Mouse (Mus musculus): ENCODE data around the gene AC140267.1. TPM values are rescaled to one million over a fixed set of nuclear protein-coding genes. Genes with fewer than 3 reads are reported as not detected.

Gene AC140267.1
- polyA plus RNA-seq, 1 experiment from 2014 or later, result not detected

DNA sequence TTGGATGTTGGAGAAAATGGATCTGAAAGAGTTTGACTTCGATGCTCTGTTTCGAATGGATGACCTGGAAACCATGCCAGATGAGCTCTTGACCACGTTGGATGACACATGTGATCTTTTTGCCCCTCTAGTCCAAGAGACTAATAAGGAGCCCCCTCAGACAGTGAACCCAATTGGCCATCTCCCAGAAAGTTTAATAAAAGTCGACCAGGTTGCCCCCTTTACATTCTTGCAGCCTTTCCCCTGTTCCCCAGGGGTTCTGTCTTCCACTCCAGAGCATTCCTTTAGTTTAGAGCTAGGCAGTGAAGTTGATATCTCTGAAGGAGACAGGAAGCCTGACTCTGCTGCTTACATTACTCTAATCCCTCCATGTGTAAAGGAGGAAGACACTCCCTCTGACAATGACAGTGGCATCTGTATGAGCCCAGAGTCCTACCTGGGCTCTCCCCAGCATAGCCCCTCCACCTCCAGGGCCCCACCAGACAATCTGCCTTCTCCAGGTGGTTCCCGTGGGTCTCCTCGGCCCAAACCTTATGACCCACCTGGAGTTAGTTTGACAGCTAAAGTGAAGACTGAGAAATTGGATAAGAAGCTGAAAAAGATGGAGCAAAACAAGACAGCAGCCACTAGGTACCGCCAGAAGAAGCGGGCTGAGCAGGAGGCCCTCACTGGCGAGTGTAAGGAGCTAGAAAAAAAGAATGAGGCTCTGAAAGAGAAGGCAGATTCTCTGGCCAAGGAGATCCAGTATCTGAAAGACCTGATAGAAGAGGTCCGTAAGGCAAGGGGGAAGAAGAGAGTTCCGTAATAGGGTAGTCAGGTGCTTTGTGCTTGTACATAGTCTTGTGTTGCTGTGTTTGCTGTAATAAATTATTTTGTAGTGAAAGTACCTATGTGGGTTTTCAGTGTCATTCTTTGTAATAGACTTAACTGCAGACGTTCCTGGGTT lies 21.3 kb downstream of the AC140267.1 start:
- H3K4me1 ChIP-seq, result peaks cover 60% of the 10 kb centered on the region
- 59% methylated on average over 12 of the region's 12 CpGs for WGBS
- peaks cover 51% of the 10 kb centered on the region for H3K36me3 ChIP-seq
- ATAC-seq (ENCODE audit: low FRiP score, low read depth), result no peak
- H3K4me3 ChIP-seq, result peak overlapping the region; percentile 100
- H3K4me2 ChIP-seq (replicated peaks), result peak overlapping the region; percentile 96
- no peaks in the 10 kb centered on the region for H3K27me3 ChIP-seq
- peak overlapping the region; percentile 100 for H3K9ac ChIP-seq
- H3K27ac ChIP-seq, result peak overlapping the region; percentile 98
- no peaks in the 10 kb centered on the region for H3K9me3 ChIP-seq

DNA sequence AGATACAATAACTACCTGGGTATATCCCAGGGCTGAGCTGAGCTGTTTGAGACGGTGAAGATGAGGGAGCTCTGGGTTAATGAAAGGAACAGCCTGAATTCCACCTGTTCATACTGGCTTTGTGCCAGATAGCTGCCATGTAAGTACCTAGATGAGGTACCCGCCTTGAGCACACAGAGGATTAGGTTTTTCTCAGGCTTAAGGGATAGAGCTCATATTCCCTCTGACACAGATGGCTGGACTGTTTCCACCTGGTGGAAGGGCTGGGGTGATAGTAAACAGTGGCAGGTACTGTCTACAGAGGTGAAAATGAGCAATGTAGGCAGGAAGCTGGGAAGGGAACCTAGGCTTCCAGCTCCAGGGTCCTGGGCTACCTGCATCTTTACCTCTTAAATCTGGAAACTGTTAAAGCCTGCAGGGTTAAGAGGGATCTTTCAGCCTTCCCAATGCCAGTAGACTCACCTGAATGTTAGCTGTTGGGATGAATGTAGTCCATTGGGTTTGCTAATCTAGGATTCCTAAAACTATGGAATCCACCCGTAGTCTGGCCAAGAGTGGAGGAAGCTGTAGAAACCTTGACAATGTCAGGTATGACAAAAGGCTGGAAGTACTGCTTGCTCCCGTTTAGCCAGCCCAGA lies 22.1 kb downstream of the AC140267.1 start:
- Histone ChIP-seq H3K9ac (peak overlapping the region; percentile 35; the same call in 1 of the 2 replicates), H3K4me1 (peaks cover 56% of the 10 kb centered on the region)
- ATAC-seq (ENCODE audit: low FRiP score, low read depth), result no peak

DNA sequence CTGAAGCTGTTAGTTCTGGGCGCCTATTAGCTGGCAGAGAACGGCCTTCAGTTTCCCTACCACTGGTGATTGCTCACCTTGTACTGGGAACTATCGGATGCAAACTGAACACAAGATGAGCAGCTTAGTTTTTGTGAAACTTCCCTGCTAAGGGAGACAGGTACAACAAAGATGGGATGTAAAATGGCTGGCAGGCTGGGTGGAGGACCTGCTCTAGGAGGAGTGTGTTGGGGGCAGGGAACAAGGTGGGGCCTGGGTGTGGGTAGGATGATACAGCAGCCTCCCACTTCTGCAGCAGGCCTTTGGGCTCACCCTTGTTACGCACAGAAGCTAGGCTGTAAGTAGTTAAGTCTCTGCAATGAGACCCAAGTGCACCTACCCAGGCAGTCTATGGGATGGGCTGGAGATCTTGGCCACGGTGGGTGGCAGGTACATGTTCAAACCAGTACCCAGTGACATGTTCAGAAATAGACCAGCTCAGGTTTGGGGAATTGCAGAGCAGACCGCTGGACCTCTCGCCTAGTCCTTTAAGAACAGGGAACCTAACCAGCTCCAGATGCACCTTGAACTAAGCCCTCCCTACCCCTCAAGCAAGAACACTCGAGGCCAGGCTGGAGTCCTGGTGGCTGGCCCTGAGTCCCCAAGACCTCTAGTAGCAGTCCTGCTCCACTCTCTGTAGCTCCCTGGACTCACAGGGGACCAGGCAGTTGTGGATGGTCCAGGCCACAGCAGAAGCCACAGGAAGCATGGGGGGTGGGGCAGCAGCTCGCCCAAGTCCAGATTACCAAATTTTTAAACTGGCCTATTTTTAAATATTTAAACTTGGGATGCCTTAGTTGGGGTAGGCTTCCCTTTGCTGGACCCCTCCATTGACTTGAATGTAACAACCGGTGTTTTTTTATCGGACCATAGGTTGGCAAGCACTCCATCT lies 22.9 kb downstream of the AC140267.1 start:
- Histone ChIP-seq H3K27me3 (no peaks in the 10 kb centered on the region), H3K27ac (peak overlapping the region; percentile 98; the same call in 1 of the 2 replicates), H3K36me3 (peaks cover 50% of the 10 kb centered on the region), H3K9me3 (no peaks in the 10 kb centered on the region), H3K4me3 (peak overlapping the region; percentile 100), H3K9ac (peak overlapping the region; percentile 35; the same call in 1 of the 2 replicates), H3K4me1 (peaks cover 56% of the 10 kb centered on the region), H3K4me2 (replicated peaks) (peak overlapping the region; percentile 96; the same call in 1 of the 2 replicates)
- 44% methylated on average over 11 of the region's 11 CpGs for WGBS
- ATAC-seq (ENCODE audit: low FRiP score, low read depth), result no peak

More for the DNA sequence above, 22.1 kb downstream of the AC140267.1 start:
- Histone ChIP-seq H3K4me3 (peak overlapping the region; percentile 100), H3K4me2 (replicated peaks) (peak overlapping the region; percentile 96), H3K36me3 (peaks cover 50% of the 10 kb centered on the region), H3K9me3 (no peaks in the 10 kb centered on the region), H3K27me3 (no peaks in the 10 kb centered on the region), H3K27ac (peak overlapping the region; percentile 98; the same call in 1 of the 2 replicates)
- WGBS, result 24% methylated on average over 4 of the region's 4 CpGs

DNA sequence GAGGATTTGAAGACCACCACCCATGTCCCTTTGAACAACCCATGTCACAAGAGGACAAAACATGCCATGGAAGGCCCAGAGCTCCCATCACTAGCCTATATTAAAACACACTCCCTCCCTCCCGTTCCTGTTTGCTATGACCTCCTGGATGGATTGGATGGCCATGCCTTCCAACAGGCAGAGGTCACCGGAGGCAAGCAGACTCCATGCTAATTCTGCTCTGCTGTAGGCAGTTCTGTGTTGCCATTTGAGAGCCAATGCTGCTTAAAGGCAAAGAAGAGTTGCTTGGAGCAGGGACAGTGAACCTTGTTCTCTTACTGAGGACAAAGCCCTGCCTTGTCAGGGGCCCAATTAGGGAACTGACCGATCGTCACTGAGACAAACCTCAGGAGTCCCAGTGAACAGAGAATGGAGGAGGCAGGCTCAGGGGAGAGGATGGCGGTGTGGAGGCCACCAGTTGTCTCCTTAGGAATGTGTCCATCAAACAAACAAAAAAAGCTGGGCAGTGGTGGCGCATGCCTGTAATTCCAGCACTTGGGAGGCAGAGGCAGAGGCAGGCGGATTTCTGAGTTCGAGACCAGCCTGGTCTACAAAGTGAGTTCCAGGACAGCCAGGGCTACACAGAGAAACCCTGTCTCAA lies 23.9 kb downstream of the AC140267.1 start:
- Histone ChIP-seq H3K9me3 (no peaks in the 10 kb centered on the region), H3K4me1 (peaks cover 49% of the 10 kb centered on the region), H3K36me3 (peaks cover 50% of the 10 kb centered on the region), H3K27me3 (no peaks in the 10 kb centered on the region), H3K9ac (no peak overlapping the region), H3K4me2 (replicated peaks) (no peak overlapping the region), H3K4me3 (0 out of 2 replicates have a peak overlapping the region, but pooled peaks have one; percentile 5), H3K27ac (peak overlapping the region; percentile 98; the same call in 1 of the 2 replicates)
- no peak for ATAC-seq (ENCODE audit: low FRiP score, low read depth)
- 84% methylated on average over 8 of the region's 8 CpGs for WGBS

DNA sequence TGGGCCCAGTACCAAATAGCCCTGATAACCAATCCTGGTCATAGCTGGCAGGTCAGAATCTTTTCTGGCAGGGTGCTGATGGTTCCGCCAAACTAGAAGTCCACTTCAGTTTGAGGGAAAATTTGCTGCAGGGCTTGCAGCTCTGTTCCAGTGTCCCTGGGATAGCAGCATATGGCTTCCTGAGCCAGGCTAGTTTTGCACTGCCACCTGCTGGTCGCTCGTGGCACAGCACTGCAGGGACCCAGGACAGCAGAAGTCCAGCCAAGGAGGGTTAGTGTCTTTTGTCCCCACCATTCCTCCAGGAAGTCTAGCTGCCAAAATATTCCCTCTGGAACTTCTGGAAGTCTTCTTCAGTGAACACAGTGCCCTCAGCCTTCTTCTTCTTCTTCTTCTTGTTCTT lies 25.0 kb downstream of the AC140267.1 start:
- H3K4me2 ChIP-seq (replicated peaks), result no peak overlapping the region
- no peak overlapping the region for H3K9ac ChIP-seq
- no peaks in the 10 kb centered on the region for H3K27me3 ChIP-seq
- peaks cover 50% of the 10 kb centered on the region for H3K36me3 ChIP-seq
- no peak overlapping the region for H3K27ac ChIP-seq
- H3K9me3 ChIP-seq, result no peaks in the 10 kb centered on the region
- ATAC-seq (ENCODE audit: low FRiP score, low read depth), result no peak
- peaks cover 50% of the 10 kb centered on the region for H3K4me1 ChIP-seq
- no peak overlapping the region for H3K4me3 ChIP-seq
- WGBS, result 11% methylated on average over 3 of the region's 3 CpGs

DNA sequence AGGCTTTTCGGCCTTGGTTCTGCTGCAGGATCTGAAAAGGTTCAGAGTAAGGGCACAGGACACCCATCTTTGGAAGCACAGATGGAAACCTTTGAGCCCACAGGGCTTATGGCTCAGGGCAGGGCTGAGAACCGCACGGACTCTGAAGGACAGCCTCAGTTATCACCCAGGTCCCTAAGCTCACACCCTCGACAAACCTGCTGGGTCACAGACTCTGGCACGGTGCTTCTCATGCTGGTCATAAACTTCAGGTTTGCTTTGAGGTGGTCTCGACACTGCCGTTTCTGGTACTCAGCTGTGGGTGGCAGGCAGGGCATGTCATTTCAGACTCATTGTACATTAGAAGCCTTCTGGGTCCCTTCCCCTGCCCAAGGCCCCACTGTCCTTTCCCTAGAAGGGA lies 25.5 kb downstream of the AC140267.1 start:
- no peak for ATAC-seq (ENCODE audit: low FRiP score, low read depth)
- Histone ChIP-seq H3K4me1 (peaks cover 50% of the 10 kb centered on the region), H3K27ac (no peak overlapping the region), H3K9ac (no peak overlapping the region), H3K9me3 (no peaks in the 10 kb centered on the region), H3K4me3 (no peak overlapping the region), H3K27me3 (no peaks in the 10 kb centered on the region), H3K36me3 (peaks cover 48% of the 10 kb centered on the region), H3K4me2 (replicated peaks) (no peak overlapping the region)
- WGBS, result 82% methylated on average over 7 of the region's 7 CpGs

DNA sequence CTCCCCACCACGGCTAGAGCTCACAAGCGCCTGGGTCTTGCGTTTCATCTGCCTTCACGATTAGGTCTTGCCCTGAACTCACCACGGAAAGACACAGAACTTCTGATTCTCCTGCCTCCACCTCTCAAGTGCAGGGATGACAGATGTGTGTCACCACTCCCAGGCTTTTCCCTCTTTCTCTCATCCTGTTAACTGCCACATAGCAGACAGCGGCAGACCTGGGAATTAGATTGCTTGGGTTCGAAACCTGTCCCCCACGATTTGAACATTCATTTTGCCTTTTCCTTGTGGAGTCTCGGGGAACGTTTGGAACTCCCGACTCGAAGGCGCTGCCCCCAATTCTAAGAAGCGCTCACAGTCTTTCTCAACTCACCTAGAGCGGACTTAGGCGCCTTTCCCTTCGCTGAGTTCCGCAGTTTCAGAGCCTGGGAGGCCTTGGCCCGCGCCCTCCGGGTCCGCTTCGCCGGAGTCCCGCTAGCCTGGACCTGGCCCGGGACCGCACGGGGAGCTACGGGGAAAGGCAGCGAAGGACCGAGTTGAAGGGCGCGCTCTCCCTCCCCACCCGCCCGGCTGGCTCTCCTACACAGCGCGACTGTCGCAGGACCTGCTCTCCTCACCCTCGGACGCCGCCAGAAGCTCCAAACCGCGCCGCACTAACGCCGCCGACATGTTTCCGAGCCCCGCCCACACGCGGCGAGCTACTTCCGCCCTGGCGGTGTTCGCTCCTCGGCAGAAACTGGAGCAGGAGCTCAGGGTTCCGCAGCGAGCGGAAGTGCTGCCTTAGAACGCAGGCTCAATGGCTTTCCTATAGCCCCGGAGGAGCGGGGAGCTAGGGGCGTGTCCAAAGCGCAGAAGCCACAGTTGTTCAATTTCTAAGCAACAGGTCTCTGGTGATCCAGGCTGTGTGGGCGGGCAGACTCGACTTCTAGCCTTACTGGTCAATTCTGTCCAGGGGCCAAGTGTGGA lies 28.3 kb downstream of the AC140267.1 start, which contains the start of gene Rps19bp1:
Gene Rps19bp1, minus strand, starts transcription at position 706 of the 966 bp plus-strand sequence.
- Histone ChIP-seq H3K4me1 (peaks cover 22% of the 10 kb centered on the region), H3K27me3 (no peaks in the 10 kb centered on the region), H3K4me2 (replicated peaks) (peak within 1 kb of the TSS; percentile 92), H3K4me3 (peak within 1 kb of the TSS; percentile 89), H3K36me3 (peaks cover 25% of the 10 kb centered on the region), H3K9me3 (no peaks in the 10 kb centered on the region), H3K9ac (peak within 1 kb of the TSS; percentile 89), H3K27ac (peak within 1 kb of the TSS; percentile 44)
- ATAC-seq (ENCODE audit: low FRiP score, low read depth), result peak; percentile 92
- 1% methylated on average over 64 of the region's 66 CpGs for WGBS

DNA sequence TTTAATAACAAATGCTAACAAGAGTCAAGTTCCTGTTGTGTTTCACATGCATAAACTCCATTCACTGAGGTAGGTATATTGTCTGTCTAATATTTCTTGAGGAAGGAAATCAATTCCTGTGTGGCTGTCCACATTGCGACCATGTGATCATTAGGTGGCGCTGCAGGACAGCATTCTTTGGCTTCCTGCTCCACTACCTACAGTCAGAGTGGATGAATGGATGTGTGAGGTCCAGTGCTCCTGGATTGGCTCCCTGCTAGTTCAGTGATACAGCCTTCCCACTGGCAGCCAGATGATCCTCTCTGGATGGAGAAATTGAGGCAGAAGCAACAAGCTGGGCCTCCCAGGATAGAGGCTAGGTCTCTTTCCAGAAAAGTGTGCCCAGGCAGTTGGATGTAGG lies 30.6 kb downstream of the AC140267.1 start:
- 0% methylated on average over 2 of the region's 2 CpGs for WGBS
- H3K4me2 ChIP-seq (replicated peaks), result no peak overlapping the region
- H3K4me3 ChIP-seq, result no peak overlapping the region
- H3K9me3 ChIP-seq, result 0 out of 2 replicates have a peak, but pooled peaks cover 4% of the 10 kb centered on the region
- ATAC-seq (ENCODE audit: low FRiP score, low read depth), result no peak
- no peaks in the 10 kb centered on the region for H3K27me3 ChIP-seq
- no peak overlapping the region for H3K27ac ChIP-seq
- no peak overlapping the region for H3K9ac ChIP-seq
- H3K4me1 ChIP-seq, result peaks cover 16% of the 10 kb centered on the region
- 0 out of 2 replicates have a peak, but pooled peaks cover 4% of the 10 kb centered on the region for H3K36me3 ChIP-seq

DNA sequence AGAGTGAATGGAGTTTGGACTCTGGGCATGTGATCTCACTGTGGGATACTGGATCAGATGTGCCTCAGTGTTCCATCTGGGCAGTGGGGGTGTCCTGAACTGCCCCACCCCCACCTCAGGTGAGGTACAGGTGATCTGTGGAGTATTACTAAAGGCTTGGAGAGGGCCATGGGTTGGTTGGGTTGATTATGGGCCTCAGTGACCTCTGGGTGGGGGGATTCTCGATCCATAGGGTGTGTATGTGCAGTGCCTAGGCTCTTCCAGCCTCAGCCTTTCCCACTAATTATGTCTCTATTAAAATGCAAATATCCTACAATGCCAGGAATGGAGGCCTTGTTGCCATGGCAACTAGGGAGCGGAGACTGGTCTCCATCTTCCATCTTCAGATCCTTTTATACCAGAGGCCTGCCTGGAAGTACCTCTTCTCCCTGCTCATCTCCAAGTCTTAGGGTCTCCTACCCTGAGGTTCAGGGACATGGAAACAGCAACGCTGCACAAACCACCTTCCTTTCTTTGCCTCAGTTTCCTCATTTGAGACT lies 36.3 kb downstream of the AC140267.1 start:
- Histone ChIP-seq H3K9ac (no peak overlapping the region), H3K27ac (no peak overlapping the region), H3K4me1 (no peaks in the 10 kb centered on the region), H3K9me3 (0 out of 2 replicates have a peak, but pooled peaks cover 4% of the 10 kb centered on the region), H3K36me3 (no peaks in the 10 kb centered on the region), H3K27me3 (peaks cover 7% of the 10 kb centered on the region; the same call in 1 of the 2 replicates), H3K4me3 (no peak overlapping the region), H3K4me2 (replicated peaks) (no peak overlapping the region)
- ATAC-seq (ENCODE audit: low FRiP score, low read depth), result no peak
- 79% methylated on average over 3 of the region's 3 CpGs for WGBS

DNA sequence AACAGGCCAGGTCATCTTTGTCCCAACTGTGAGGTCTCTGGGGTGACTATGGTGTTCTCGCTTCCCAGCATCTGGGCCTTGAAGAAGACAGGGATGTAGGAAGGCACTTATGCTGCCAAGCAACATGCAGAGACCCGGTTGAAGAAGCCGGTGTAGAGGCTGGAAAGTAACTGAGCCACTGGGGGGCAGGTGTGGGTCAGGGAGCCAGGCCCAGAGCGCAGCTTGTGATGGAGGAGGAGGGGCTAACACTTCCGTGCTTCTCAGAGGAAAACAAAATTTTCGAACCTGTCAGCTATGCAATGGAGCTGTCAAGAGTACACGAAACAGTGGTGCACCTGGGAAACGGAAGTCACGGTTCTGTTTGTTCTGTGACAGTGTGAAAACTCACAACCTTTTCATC lies 41.5 kb downstream of the AC140267.1 start:
- Histone ChIP-seq H3K9me3 (0 out of 2 replicates have a peak, but pooled peaks cover 5% of the 10 kb centered on the region), H3K9ac (no peak overlapping the region), H3K4me3 (no peak overlapping the region), H3K4me1 (no peaks in the 10 kb centered on the region), H3K36me3 (no peaks in the 10 kb centered on the region), H3K27me3 (peaks cover 23% of the 10 kb centered on the region), H3K27ac (no peak overlapping the region), H3K4me2 (replicated peaks) (no peak overlapping the region)
- WGBS, result 44% methylated on average over 9 of the region's 9 CpGs
- ATAC-seq (ENCODE audit: low FRiP score, low read depth), result no peak
